Mouse (Mus musculus) embryonic facial prominence, embryonic 11.5 days (tissue): ENCODE measurements at regions not wholly inside any gene's neighbourhood (a gene's known extent, or its start where the extent isn't known, plus 50 kb on each side); places are given as distances from the start of the nearest gene placed in this dataset.

Source experiments
- ATAC-seq: fragments of 200-750 bp; cut with Nextera tagmentation; replicated peaks from 2 replicates; pipeline ENCODE4 v1.8.0; 2017; ENCODE audit warnings: low read depth; ENCODE audit not compliant: insufficient number of reproducible peaks, low FRiP score, low TSS enrichment
- DNase-seq: peaks from one replicate; pipeline ENCODE4 v3.0.0-alpha.2; 2015; ENCODE audit warnings: low spot score
- H3K27ac ChIP-seq: fragments of 300-500 bp; sonication (generic); replicated peaks from 2 replicates; pipeline ENCODE4 v1.5.1; 2014; ENCODE audit warnings: mild to moderate bottlenecking, low read depth, low read length, control low read depth
- H3K27me3 ChIP-seq: fragments of 300-500 bp; sonication (generic); 2 replicates; pipeline ENCODE4 v1.6.1; 2014; ENCODE audit warnings: mild to moderate bottlenecking, low read length, moderate library complexity, mixed read lengths; ENCODE audit not compliant: control insufficient read depth, insufficient read depth
- H3K36me3 ChIP-seq: fragments of 300-500 bp; sonication (generic); replicated peaks from 2 replicates; pipeline ENCODE4 v1.6.1; 2014; ENCODE audit warnings: low read depth, mild to moderate bottlenecking, low read length, moderate library complexity, mixed read lengths; ENCODE audit not compliant: control insufficient read depth, insufficient read depth
- H3K4me1 ChIP-seq: fragments of 300-500 bp; sonication (generic); 2 replicates; pipeline ENCODE4 v1.6.1; 2014; ENCODE audit warnings: low read length, mixed read lengths; ENCODE audit not compliant: control insufficient read depth, insufficient read depth
- H3K4me2 ChIP-seq: fragments of 300-500 bp; sonication (generic); 2 replicates; pipeline ENCODE4 v1.6.1; 2014; ENCODE audit warnings: low read depth, mild to moderate bottlenecking, control low read depth, low read length, moderate library complexity
- H3K4me3 ChIP-seq: fragments of 300-500 bp; sonication (generic); 2 replicates; pipeline ENCODE4 v1.5.1; 2014; ENCODE audit warnings: low read depth, low read length, control low read depth
- H3K9ac ChIP-seq: fragments of 300-500 bp; sonication (generic); replicated peaks from 2 replicates; pipeline ENCODE4 v1.6.1; 2014; ENCODE audit warnings: mild to moderate bottlenecking, control low read depth, low read length
- H3K9me3 ChIP-seq: fragments of 300-500 bp; sonication (generic); replicated peaks from 2 replicates; pipeline ENCODE4 v1.6.1; 2016; ENCODE audit warnings: mild to moderate bottlenecking, low read length, inconsistent platforms, mixed read lengths; ENCODE audit not compliant: control insufficient read depth
- WGBS: fragments of 180-500 bp; shearing (Covaris S2); extraction: QIAGEN DNeasy Blood & Tissue Kit; methylation state at CpG from one replicate; pipeline ENCODE4 v1.1.7; 2014; 5-methylcytosine and 5-hydroxymethylcytosine counted together

DNA sequence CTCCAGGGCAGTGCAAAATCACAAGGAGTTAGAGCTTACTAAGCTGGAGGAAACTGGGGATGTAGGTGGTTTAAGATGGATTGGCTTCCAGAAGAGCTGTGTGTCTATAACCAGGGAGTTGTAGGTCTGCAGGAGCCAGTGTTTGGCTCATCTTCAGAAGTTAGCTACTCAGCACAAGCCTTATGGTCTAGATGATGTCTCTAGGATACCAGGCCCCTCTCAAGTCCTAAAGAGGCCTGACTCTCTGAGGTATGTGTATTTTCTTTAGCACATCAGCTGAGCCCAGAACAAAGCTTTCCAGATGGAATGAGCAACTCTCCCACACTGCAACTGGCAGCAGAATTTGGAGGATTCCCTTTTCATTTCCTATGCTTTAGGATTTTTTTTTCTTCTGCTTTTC lies 680.3 kb downstream of the Bcl11a start:
- Histone ChIP-seq H3K4me2 (no peak overlapping the region), H3K4me3 (no peak overlapping the region), H3K4me1 (no peaks in the 10 kb centered on the region), H3K36me3 (no peaks in the 10 kb centered on the region), H3K27ac (no peak overlapping the region), H3K27me3 (no peaks in the 10 kb centered on the region), H3K9me3 (no peaks in the 10 kb centered on the region), H3K9ac (no peak overlapping the region)
- no peak for DNase-seq
- no peak for ATAC-seq

DNA sequence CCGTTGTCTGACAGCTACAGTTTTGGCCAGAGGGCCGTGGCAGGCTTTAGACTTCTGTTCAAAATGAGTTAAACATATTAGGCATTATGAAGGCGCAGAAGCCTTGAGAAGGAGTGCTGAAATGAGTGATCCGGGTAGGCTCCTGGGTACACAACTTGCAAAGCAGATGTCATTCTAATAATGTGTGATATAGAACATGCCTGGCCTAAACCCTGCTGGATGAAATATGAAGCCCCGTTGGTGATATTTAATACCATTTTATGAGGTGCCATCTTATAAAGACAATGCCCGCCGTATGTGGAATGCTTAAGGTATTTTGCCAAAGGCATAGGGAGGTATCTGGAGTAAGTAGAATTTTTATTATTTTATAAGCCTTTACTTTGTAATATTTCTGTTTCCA lies 705.6 kb downstream of the Bcl11a start:
- Histone ChIP-seq H3K4me2 (no peak overlapping the region), H3K27me3 (no peaks in the 10 kb centered on the region), H3K9me3 (no peaks in the 10 kb centered on the region), H3K36me3 (no peaks in the 10 kb centered on the region), H3K27ac (no peak overlapping the region), H3K9ac (no peak overlapping the region), H3K4me1 (no peaks in the 10 kb centered on the region), H3K4me3 (no peak overlapping the region)
- ATAC-seq (no peak), DNase-seq (no peak)
- 82% methylated on average over 7 of the region's 7 CpGs for WGBS

DNA sequence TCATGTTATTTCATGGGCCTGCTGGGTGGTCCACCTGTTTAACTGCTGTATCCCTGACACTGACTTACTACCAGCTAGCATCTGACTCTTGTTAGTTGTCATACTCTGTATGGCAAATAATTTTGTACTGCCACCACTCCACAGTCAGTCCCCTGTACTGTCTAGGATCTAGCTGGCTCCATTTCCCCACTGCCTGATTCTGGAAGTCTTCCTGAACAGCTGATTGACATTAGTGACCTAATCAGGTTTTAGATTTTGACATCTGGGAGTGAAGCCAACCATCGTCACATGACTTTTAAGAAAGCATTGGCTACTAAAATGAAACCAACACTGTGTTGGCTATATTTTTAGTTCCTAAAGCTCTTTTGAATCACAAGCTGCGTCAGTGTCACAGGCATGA lies 711.3 kb downstream of the Bcl11a start:
- no peaks in the 10 kb centered on the region for H3K36me3 ChIP-seq
- no peak overlapping the region for H3K9ac ChIP-seq
- WGBS, result 73% methylated on average over 2 of the region's 2 CpGs
- no peaks in the 10 kb centered on the region for H3K4me1 ChIP-seq
- no peak overlapping the region for H3K4me3 ChIP-seq
- no peaks in the 10 kb centered on the region for H3K27me3 ChIP-seq
- H3K4me2 ChIP-seq, result no peak overlapping the region
- ATAC-seq (no peak), DNase-seq (peak; percentile 4)
- H3K9me3 ChIP-seq, result no peaks in the 10 kb centered on the region
- no peak overlapping the region for H3K27ac ChIP-seq

DNA sequence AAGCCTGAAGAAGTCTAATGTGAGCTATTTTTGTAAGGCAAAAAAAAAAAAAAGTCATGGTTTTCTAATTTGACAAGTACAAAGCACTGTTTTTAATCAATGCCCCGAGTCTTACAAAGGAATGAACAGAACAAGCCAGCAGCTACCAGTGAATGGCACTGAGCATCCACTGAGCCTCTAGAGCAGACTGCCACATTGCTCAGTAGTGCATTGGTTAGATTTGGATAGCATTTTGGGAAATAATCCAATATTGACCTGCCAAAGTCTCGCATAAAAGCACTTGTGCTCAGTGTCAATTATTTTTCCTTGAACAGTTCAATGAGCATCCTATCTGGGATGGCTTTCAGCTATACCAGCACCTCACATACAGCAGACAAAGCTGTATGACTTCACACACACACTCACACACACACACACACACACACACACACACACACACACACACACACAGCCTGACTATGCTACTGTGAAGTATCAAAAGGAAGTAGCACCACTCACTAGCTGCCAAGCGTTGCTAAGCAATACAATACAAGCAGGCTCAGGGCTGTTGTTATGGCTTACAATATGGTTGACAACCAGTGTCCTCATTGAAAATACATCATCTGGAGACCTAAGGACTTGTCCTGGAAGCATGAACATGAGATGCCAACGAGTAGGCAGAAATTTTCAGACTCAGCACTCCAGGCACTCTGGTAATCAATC lies 717.8 kb downstream of the Bcl11a start:
- H3K36me3 ChIP-seq, result no peaks in the 10 kb centered on the region
- WGBS, result 76% methylated on average over 4 of the region's 4 CpGs
- no peaks in the 10 kb centered on the region for H3K27me3 ChIP-seq
- no peak for DNase-seq
- H3K27ac ChIP-seq, result no peak overlapping the region
- H3K9me3 ChIP-seq, result no peaks in the 10 kb centered on the region
- H3K4me2 ChIP-seq, result no peak overlapping the region
- no peak overlapping the region for H3K9ac ChIP-seq
- H3K4me1 ChIP-seq, result no peaks in the 10 kb centered on the region
- H3K4me3 ChIP-seq, result no peak overlapping the region
- ATAC-seq, result no peak

DNA sequence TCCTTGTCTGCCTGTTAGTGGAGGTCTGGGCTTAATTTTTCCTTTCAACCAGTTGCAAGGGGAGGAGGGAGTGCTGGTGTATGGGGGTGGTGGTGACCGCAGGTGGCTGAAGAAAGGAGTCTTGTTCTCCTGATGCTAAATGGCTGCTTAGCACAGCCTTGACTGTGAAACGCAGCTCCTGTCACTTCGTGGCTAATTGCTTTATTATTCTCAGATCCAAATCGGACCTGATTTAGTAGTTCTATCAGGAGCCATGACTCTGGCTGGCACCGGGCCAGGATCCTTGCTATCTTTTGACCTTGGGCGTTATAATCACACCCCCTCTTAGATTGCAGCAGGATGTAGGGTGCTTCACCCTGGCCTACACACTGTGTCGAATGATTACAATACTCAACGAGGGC lies 726.8 kb downstream of the Bcl11a start:
- Histone ChIP-seq H3K9me3 (no peaks in the 10 kb centered on the region), H3K27me3 (no peaks in the 10 kb centered on the region), H3K4me2 (no peak overlapping the region), H3K4me3 (no peak overlapping the region), H3K4me1 (no peaks in the 10 kb centered on the region), H3K27ac (no peak overlapping the region), H3K36me3 (no peaks in the 10 kb centered on the region), H3K9ac (no peak overlapping the region)
- DNase-seq, result peak; percentile 9
- 60% methylated on average over 8 of the region's 8 CpGs for WGBS
- no peak for ATAC-seq

DNA sequence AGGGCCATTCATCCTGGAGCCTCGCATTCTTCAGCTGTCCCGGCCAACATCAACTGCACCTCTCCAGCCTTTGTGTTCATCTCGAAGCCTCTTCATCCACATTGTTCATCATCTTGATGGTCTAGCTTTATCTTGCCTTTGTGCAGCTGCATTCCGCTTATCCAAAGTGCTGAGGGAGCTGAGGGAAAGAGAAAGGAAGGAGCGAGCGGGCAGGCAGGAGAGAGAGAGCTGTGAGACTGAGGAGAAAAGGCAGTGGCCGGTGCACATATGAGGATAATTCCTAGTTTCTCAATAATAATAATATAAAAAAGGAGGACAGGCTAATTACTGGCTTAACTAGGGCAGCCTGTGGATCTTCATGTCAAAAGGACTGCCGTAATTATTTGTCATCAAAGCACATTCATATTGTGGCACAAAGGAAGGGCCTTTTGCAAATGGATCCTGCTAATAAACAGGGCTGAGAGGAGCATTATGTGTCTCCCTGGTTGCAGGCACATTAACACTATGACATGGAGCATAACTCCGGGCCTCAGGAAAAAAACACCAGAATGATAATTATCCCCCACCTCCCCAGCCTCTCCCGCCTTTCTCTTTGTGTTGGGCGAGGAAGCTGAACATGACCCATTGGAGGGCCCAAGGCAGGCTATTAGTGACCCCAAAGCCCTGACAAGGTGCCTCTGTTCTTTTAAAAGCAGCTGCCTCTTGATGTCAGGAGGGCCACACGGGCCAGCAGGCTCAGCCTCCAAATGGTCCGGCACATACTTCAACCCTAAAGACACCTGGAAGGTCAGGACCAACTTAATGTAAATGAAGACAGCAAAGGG lies 751.9 kb downstream of the Bcl11a start:
- no peak overlapping the region for H3K4me3 ChIP-seq
- no peak overlapping the region for H3K9ac ChIP-seq
- 44% methylated on average over 13 of the region's 13 CpGs for WGBS
- ATAC-seq, result 0 out of 2 replicates have a peak, but pooled peaks have one; percentile 44
- H3K27ac ChIP-seq, result no peak overlapping the region
- H3K9me3 ChIP-seq, result no peaks in the 10 kb centered on the region
- H3K4me1 ChIP-seq, result no peaks in the 10 kb centered on the region
- no peak overlapping the region for H3K4me2 ChIP-seq
- no peak for DNase-seq
- no peaks in the 10 kb centered on the region for H3K36me3 ChIP-seq
- H3K27me3 ChIP-seq, result no peaks in the 10 kb centered on the region

DNA sequence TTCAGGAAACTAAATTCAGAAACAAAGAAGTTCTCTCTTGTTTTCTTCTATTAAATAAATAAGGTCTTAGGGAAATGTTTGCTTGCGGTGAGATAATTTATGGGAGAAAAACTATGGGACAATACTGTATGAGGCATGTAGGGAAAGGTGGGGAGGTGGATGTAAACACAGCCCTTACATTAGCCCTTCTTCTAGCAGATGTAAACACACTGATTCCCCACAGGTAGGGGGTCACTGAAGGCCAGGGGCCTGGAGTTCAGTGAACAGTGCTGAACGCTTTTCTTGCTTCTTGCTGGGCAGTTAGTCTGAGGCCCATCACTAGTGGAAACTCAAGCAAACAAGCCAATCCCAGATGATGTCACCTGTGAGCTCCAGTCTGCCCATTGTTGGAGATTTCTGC lies 752.6 kb downstream of the Bcl11a start:
- 61% methylated on average over 2 of the region's 2 CpGs for WGBS
- Histone ChIP-seq H3K36me3 (no peaks in the 10 kb centered on the region), H3K27ac (no peak overlapping the region), H3K9me3 (no peaks in the 10 kb centered on the region), H3K4me1 (no peaks in the 10 kb centered on the region), H3K9ac (no peak overlapping the region), H3K4me2 (no peak overlapping the region), H3K27me3 (no peaks in the 10 kb centered on the region), H3K4me3 (no peak overlapping the region)
- ATAC-seq (no peak), DNase-seq (no peak)
